Mouse (Mus musculus): ENCODE data around the gene Steap2.

The Steap2 gene

DNA sequence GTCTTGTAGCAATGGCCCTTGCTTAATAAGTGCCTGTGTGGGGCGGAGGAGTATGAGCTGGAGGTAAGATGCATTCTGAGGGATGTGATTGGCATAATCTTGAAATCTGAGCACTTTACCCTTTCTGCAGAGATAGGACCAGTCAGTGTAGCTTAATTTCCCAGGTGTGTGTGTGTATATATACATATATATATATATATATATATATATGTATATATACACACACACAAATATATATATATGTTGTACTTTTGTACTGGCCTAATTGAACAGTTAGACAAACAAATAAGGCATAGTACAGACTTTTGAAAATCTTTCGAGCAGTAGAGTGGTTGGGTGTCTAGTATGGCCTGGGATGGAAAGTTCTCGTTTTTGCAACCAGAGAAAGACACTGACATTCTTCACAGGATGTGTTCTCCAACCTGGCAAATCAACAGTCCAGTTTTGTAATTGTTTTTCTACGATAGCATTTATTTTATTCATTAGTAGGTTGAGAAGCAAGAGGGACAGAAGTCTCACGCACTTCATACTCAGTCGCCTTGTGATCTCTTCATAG is 29.9 kb downstream of the Steap2 start:
- DNase-seq (ENCODE audit: low spot score in 2 of 2) = no peak

DNA sequence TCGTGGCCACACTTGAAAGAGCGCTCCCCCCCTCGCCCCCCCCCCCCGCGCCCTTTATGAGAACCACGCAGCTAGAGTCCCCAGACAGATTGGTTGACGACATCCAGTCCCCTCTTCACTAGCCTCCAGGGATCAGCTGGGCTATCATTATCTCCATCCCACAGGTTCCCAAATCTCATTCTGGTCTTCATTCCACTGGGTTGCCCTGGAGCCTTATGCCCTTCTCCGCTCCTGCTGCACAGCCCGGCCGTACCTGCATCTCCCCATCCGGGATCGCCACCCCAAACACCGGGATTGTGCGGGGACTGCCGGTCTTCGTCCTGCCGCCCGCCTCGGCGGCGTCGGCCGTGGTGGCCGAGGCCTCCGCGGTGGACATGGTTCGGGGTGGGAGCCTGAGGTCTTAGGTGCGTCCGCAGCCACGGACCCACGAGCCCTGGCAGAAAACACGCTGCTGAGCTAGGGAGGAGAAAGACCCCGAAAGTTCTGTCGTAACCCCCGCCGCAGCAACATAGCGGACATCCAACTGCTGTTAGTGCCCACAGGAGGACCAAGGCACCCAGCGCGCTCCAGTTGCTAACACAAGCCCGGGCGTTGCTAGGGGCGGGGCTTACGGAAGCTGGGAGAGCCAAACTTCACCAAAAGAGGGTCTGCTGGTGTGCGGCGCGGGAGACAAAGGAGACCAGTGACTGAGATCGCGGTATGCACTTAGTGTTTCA is 30.6 kb downstream of the Steap2 start, which contains the start of gene Cfap69:
Gene Cfap69, minus strand, starts transcription at position 585 of the 716 bp plus-strand sequence.
- peak in 1 of 2 experiments; percentile 46 for DNase-seq (ENCODE audit: low spot score in 2 of 2)

DNA sequence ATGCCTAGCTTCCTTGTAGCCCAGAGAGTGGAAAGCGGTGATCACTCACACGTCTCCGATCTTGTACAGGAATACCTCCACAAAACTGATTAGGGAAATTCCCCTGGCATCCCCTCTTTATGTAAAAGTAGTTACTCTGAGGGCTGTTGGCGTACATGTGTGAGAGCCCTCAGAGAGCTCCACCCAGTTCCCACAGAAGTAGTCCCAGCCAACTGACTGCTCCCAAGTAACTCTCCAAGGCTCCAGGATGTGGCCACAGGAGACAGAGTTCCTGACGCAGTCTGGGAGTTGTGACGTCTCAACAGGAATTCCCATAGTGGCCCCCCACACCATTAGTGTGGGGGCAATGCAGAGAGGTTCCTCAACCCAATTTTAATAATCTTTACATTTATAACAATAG is 31.3 kb downstream of the Steap2 start:
- no peak for DNase-seq (ENCODE audit: low spot score in 2 of 2)

DNA sequence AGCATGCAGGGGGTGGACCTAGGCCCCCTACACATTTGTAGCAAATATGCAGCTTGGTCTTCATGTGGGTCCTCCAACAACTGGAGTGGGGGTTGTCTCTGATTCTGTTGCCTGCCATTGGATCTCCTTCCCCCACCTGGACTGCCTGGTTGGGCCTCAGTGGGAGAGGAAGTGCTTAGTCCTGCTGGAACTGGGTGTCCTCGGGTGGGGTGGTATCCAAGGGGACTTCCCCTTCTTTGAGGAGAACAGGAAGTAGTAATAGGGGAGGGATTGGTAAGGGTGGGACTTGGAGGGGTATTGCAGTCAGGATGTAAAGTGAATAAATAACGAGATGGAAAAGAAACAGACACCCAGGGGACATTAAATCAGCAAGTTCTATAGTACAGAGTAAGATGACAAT is 35.7 kb downstream of the Steap2 start:
- DNase-seq (ENCODE audit: low spot score in 2 of 2) = no peak

DNA sequence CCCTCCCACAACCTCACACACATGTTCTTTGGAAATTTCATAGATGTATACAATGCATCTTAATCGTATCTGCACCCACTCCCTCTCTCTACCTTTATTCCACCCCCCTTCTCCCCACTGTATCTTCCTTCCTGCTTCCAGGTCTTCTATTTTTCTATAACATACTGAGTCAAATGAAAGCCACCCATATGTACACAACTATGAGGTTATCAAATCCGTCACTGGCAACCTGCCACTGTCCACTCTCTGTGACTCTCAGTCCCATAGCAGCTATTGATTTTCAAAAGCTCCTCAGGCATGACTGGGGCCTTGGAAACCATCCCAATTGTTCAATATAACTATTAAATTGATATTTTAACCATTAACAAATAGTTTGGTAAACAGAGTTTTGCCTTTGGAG is 36.4 kb downstream of the Steap2 start:
- no peak for DNase-seq (ENCODE audit: low spot score in 2 of 2)

DNA sequence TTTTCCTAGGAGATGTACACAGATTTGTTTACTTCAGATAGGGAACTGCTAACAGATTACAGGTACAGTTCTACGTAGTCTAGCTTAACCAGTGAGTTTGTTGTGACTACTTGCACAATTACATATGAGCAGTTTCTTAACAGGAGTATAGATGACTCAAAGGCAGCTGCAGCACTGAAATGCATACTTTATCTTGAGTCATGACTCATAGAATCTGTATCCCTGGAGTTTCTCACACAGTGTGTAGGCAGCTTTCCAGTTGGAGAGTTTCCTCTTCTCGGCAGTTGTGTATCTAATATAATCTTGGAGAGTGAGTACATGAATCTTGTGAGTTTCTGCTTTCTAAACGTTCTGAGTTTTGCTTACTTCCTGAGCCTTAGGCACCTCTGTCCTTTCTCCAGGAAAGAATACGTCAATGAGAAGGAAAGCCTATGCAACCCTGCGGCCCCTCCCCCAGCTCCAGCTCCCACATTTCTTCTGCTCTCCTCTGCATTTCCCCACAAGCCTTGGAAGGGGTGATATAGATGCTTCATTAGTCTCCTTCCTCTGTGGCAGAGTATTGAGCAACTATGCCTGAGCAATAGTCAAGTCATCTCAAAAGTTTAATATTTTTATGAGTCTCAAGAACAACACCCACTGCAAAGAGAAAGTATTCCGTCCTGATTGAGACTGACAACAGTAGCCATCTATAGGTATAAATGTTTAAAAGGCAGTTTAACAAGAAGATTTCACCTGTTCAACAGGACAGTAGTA is 45.4 kb downstream of the Steap2 start:
- DNase-seq (ENCODE audit: low spot score in 2 of 2) = no peak

DNA sequence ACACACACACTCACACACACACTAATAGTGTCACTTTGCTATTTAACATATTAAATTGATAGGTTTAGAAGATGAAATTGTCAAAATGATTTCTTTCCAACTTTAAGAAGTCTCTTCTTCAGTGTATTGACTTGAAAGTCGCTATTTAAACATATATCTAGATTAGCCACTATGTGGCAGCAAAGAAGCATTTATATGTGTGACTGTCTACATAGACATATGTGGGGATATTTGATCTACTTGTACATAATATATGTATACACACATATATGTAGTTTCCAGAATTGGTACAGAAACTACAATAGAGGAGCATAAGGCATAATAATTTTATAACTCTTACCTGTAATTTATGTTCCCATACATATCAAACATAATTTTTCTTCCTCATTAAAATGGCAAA is 48.2 kb downstream of the Steap2 start:
- DNase-seq (ENCODE audit: low spot score in 2 of 2) = no peak

DNA sequence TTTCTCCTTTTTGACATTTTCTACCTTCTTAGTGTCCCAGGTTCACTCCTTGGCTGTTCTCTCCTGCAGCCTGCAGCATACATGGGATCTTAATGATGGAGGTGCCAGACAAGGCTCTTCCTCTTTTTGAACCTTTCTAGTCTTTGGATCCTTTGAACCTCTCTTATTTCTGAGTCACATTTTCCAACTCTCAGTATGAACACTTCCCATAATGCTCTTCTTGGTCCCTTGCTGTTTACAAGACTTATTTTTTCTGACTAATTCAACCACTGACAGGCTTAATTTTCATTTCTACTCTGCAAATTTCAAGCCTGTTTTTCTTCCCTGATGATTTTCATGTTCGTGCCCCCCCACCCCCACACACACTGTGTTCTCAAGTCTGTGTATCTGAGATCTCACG is 55.9 kb downstream of the Steap2 start:
- DNase-seq (ENCODE audit: low spot score in 2 of 2) = no peak

DNA sequence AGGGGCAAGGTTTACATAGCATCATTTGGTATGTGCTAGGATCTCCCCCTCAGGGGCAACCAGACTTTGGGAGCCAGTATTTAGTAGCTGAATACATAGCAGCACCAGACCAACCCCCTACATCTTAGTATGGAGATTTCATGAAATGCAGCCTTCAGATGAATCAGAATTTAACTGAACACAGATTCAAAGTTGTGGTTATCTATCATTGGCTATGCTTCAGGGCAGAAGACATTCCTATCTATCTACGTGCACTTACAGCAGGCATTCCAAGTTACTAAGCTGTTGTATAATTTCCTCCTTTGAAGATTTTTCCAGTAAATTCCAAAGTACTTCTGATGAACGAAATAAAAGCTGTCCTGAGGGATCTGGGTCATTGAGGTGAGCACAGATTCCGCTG is 68.9 kb downstream of the Steap2 start:
- DNase-seq (ENCODE audit: low spot score in 2 of 2) = no peak

DNA sequence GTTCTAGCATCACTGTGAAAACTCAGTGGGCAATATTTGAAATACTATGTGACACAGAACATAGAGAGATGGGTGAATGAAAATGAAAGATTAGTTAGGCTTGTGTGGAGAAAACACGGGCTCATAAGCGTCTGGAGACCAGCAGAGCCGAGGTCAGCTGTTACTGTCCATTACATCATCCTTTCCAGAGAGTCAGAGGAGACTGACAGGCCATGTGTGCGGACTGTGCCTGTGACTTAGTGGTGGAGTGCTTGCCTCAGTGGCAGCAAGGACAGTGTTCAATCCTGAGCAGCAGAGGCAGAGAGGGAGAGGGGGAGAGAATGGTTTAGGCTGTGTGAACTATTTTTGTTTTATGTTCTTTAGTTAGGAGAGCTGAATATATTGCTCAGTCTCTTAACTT is 76.0 kb downstream of the Steap2 start:
- DNase-seq (ENCODE audit: low spot score in 2 of 2) = no peak

All from spleen, postnatal 10 days (tissue).